Comparison of ENCODE assay signal across 28 mouse cellular contexts in the genomic region with DNA sequence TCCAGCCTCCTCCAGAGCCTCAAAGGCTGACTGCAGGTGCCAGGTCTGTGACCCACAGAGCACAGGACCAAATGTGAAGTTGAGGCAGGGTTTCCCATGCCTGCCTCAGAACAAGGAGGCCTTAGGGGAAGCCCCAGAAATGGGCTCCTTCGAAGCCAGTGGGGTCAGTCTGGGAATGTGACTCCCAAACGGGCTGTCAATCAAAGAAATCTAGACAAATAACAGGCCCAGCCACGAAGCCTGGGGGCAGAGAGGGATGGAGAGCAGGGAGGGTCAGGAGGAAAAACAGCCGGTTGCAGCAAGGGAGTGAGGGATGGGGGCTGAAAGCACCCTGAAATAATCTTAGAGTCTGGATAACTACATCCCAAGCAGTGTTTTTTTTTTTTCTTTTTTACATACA. TPM values are rescaled to one million over a fixed set of nuclear protein-coding genes. Genes with fewer than 3 reads are reported as not detected.
A peak's percentile ranks its signal among the peaks of the same experiment; 100 is the strongest.
DNase-seq lines count a peak whose midpoint lies in the region; ATAC-seq and TF ChIP-seq lines count a peak whose summit lies in the region.
"Had no signal": no experiment of that assay in that cellular context is flagged by ENCODE, and none has a peak within 500 bp of the region (broad histone marks: within the 10 kb centered on the region; RNA-seq: fewer than 3 reads in every experiment).

No protein-coding gene starts in this region.

- no peak for TF ChIP-seq EP300 in stomach, postnatal 0 days (optimal IDR thresholded peaks at IDR 0.05)

- no peak overlapping the region for H3K9ac ChIP-seq in hindbrain, embryonic 12.5 days
- no peak overlapping the region for H3K9ac ChIP-seq in stomach, embryonic 16.5 days (ENCODE audit: low read length)
- H3K9ac ChIP-seq in stomach, postnatal 0 days (ENCODE audit: low read length) = no peak overlapping the region
- H3K9ac ChIP-seq in embryonic facial prominence, embryonic 12.5 days = no peak overlapping the region
- H3K9ac ChIP-seq: embryonic facial prominence, embryonic 13.5 days; kidney, embryonic 15.5 days; liver, embryonic 15.5 days; neural tube, embryonic 15.5 days; stomach, embryonic 15.5 days had no signal

- 0 out of 2 replicates have a peak, but pooled peaks cover 16% of the 10 kb centered on the region for H3K27me3 ChIP-seq in hindbrain, embryonic 10.5 days (ENCODE audit: insufficient read depth, poor library complexity, severe bottlenecking)
- no peaks in the 10 kb centered on the region for H3K27me3 ChIP-seq in hindbrain, embryonic 12.5 days
- H3K27me3 ChIP-seq in stomach, embryonic 16.5 days (ENCODE audit: control insufficient read depth, insufficient read depth, low read length) = no peaks in the 10 kb centered on the region
- no peaks in the 10 kb centered on the region for H3K27me3 ChIP-seq in stomach, postnatal 0 days (ENCODE audit: control insufficient read depth, insufficient read depth, low read length)
- peaks cover 2% of the 10 kb centered on the region; the same call in 1 of the 2 replicates for H3K27me3 ChIP-seq in embryonic facial prominence, embryonic 12.5 days
- H3K27me3 ChIP-seq: liver, embryonic 15.5 days; stomach, embryonic 15.5 days had no signal

- no peak for TF ChIP-seq CTCF in stomach, postnatal 0 days (IDR thresholded peaks at IDR 0.05; ENCODE audit: low read depth)

- peak; percentile 64 for DNase-seq in hindbrain, embryonic 10.5 days (ENCODE audit: low spot score)
- no peak for DNase-seq in stomach, postnatal 0 days (ENCODE audit: low spot score)
- no peak for DNase-seq in right cerebral cortex, adult 18-20 months
- no peak for DNase-seq in adrenal gland, adult 2 months
- DNase-seq: adrenal gland, adult 8-10 months; cerebellum, adult 2 months; cerebellum, postnatal 25 days; gastrocnemius, postnatal 14 days; heart, adult 2 months; layer of hippocampus, adult 9-11 months; liver; thymus, adult 2 months; thymus, postnatal 4 days had no signal

- H3K36me3 ChIP-seq in hindbrain, embryonic 10.5 days = no peaks in the 10 kb centered on the region
- H3K36me3 ChIP-seq in hindbrain, embryonic 12.5 days = no peaks in the 10 kb centered on the region
- H3K36me3 ChIP-seq in stomach, embryonic 16.5 days (ENCODE audit: control insufficient read depth, insufficient read depth, low read length) = no peaks in the 10 kb centered on the region
- no peaks in the 10 kb centered on the region for H3K36me3 ChIP-seq in stomach, postnatal 0 days (ENCODE audit: control insufficient read depth, insufficient read depth, low read length)
- H3K36me3 ChIP-seq in embryonic facial prominence, embryonic 12.5 days = no peaks in the 10 kb centered on the region
- H3K36me3 ChIP-seq: embryonic facial prominence, embryonic 13.5 days; G1E; kidney, embryonic 15.5 days; liver, embryonic 15.5 days; neural tube, embryonic 15.5 days; stomach, embryonic 15.5 days had no signal

- peak overlapping the region; percentile 8 for H3K27ac ChIP-seq in hindbrain, embryonic 10.5 days
- H3K27ac ChIP-seq in hindbrain, embryonic 12.5 days = no peak overlapping the region
- H3K27ac ChIP-seq in stomach, embryonic 16.5 days (ENCODE audit: low read length) = no peak overlapping the region
- H3K27ac ChIP-seq in stomach, postnatal 0 days (replicated peaks) = no peak overlapping the region
- peak overlapping the region; percentile 43; the same call in 1 of the 2 replicates for H3K27ac ChIP-seq in embryonic facial prominence, embryonic 12.5 days
- H3K27ac ChIP-seq: embryonic facial prominence, embryonic 13.5 days; heart, adult 2 months; hindbrain, postnatal 0 days; kidney, embryonic 15.5 days; liver, embryonic 15.5 days; macrophage; neural tube, embryonic 15.5 days; stomach, embryonic 15.5 days had no signal

- H3K4me2 ChIP-seq in hindbrain, embryonic 12.5 days (replicated peaks) = no peak overlapping the region
- H3K4me2 ChIP-seq in stomach, embryonic 16.5 days (ENCODE audit: low read depth, low read length) = no peak overlapping the region
- no peak overlapping the region for H3K4me2 ChIP-seq in stomach, postnatal 0 days (replicated peaks; ENCODE audit: low read depth)
- no peak overlapping the region for H3K4me2 ChIP-seq in embryonic facial prominence, embryonic 12.5 days (replicated peaks)
- H3K4me2 ChIP-seq: embryonic facial prominence, embryonic 13.5 days; kidney, embryonic 15.5 days; liver, embryonic 15.5 days; midbrain, embryonic 11.5 days; neural tube, embryonic 15.5 days; stomach, embryonic 15.5 days had no signal

- no peaks in the 10 kb centered on the region for H3K9me3 ChIP-seq in hindbrain, embryonic 10.5 days
- H3K9me3 ChIP-seq in hindbrain, embryonic 12.5 days (replicated peaks) = no peaks in the 10 kb centered on the region
- H3K9me3 ChIP-seq in stomach, embryonic 16.5 days (replicated peaks; ENCODE audit: control insufficient read depth, low read length) = no peaks in the 10 kb centered on the region
- no peaks in the 10 kb centered on the region for H3K9me3 ChIP-seq in stomach, postnatal 0 days (ENCODE audit: control insufficient read depth, low read length)
- H3K9me3 ChIP-seq in embryonic facial prominence, embryonic 12.5 days = no peaks in the 10 kb centered on the region
- H3K9me3 ChIP-seq: embryonic facial prominence, embryonic 13.5 days; kidney, embryonic 15.5 days; liver, embryonic 15.5 days; neural tube, embryonic 15.5 days; stomach, embryonic 15.5 days had no signal

- WGBS in hindbrain, embryonic 10.5 days = 6% methylated on average over 4 of the region's 4 CpGs
- 12% methylated on average over 4 of the region's 4 CpGs for WGBS in hindbrain, embryonic 12.5 days
- 23% methylated on average over 4 of the region's 4 CpGs for WGBS in stomach, embryonic 16.5 days
- 37% methylated on average over 4 of the region's 4 CpGs for WGBS in stomach, postnatal 0 days
- WGBS in embryonic facial prominence, embryonic 12.5 days = 2% methylated on average over 4 of the region's 4 CpGs

- H3K4me1 ChIP-seq in hindbrain, embryonic 10.5 days (replicated peaks) = peaks cover 46% of the 10 kb centered on the region
- H3K4me1 ChIP-seq in hindbrain, embryonic 12.5 days = peaks cover 20% of the 10 kb centered on the region
- H3K4me1 ChIP-seq in stomach, embryonic 16.5 days (ENCODE audit: control insufficient read depth, insufficient read depth, low read length) = peaks cover 26% of the 10 kb centered on the region
- peaks cover 4% of the 10 kb centered on the region; the same call in 1 of the 2 replicates for H3K4me1 ChIP-seq in stomach, postnatal 0 days (replicated peaks; ENCODE audit: control insufficient read depth, insufficient read depth)
- peaks cover 34% of the 10 kb centered on the region for H3K4me1 ChIP-seq in embryonic facial prominence, embryonic 12.5 days
- H3K4me1 ChIP-seq: liver, embryonic 15.5 days had no signal

- H3K4me3 ChIP-seq in hindbrain, embryonic 10.5 days = no peak overlapping the region
- H3K4me3 ChIP-seq in hindbrain, embryonic 12.5 days = no peak overlapping the region
- H3K4me3 ChIP-seq in stomach, embryonic 16.5 days (replicated peaks; ENCODE audit: low read length) = no peak overlapping the region
- H3K4me3 ChIP-seq in stomach, postnatal 0 days (ENCODE audit: low read depth, low read length) = no peak overlapping the region
- H3K4me3 ChIP-seq in embryonic facial prominence, embryonic 12.5 days = no peak overlapping the region
- H3K4me3 ChIP-seq: embryonic facial prominence, embryonic 13.5 days; erythroblast, embryonic 14.5 days; heart, adult 2 months; kidney, embryonic 15.5 days; liver, embryonic 15.5 days; neural tube, embryonic 15.5 days; stomach, embryonic 15.5 days had no signal

- ATAC-seq in hindbrain, embryonic 12.5 days (ENCODE audit: low FRiP score) = no peak
- peak; percentile 26; the same call in 1 of the 2 replicates for ATAC-seq in stomach, embryonic 16.5 days (ENCODE audit: insufficient read depth, low FRiP score)
- no peak for ATAC-seq in stomach, postnatal 0 days (ENCODE audit: low FRiP score, low TSS enrichment)
- ATAC-seq in embryonic facial prominence, embryonic 12.5 days (ENCODE audit: insufficient number of reproducible peaks, insufficient read depth, low FRiP score, low TSS enrichment) = no peak
- ATAC-seq: hindbrain, postnatal 0 days; intestine, embryonic 16.5 days; lung, postnatal 0 days had no signal

RNA-seq across cellular contexts. Expression of a gene that starts 50.4 kb away (rescaled TPM):
- polyA plus RNA-seq in hindbrain, embryonic 10.5 days (2016; fragmentation: Nextera tagmentation; extraction: Ambion mirVana) = 9.1 and 11.4 TPM in 2 replicates
- polyA plus RNA-seq in hindbrain, embryonic 12.5 days (2016; fragmentation: Nextera tagmentation; extraction: Ambion mirVana) = 14.6 and 17.9 TPM in 2 replicates
- polyA plus RNA-seq in stomach, embryonic 16.5 days (2015; fragmentation: Nextera tagmentation; extraction: Ambion mirVana) = 16.2 and 16.4 TPM in 2 replicates
- polyA plus RNA-seq in stomach, postnatal 0 days (2015; fragmentation: Nextera tagmentation; extraction: Ambion mirVana) = 10.3 and 14.1 TPM in 2 replicates
- 27.3 and 32.6 TPM in 2 replicates for polyA plus RNA-seq in embryonic facial prominence, embryonic 12.5 days (2016; fragmentation: Nextera tagmentation; extraction: Ambion mirVana)
- 10 to 100 TPM; 48.7 to 77.8 TPM for total RNA-seq in adrenal gland, adult 2 months (2021)
- 437 and 633 TPM in 2 replicates for polyA plus RNA-seq in adrenal gland, adult 2 months (2012; rRNA removed)
- total RNA-seq: G1E had no signal
- polyA plus RNA-seq: G1E had no signal

Comparison
In these comparisons a context has a peak if more than half of its experiments do, and no peak if none do; other contexts are left out.
1. H3K27ac ChIP-seq: peak in hindbrain, embryonic 10.5 days (single experiment) and embryonic facial prominence, embryonic 12.5 days (single experiment); none in hindbrain, embryonic 12.5 days (single experiment), stomach, embryonic 16.5 days (single experiment) and stomach, postnatal 0 days (single experiment).
2. RNA of a gene that starts 50.4 kb away (polyA plus RNA-seq): 437 to 633 TPM in adrenal gland, adult 2 months; 27.3 to 32.6 TPM in embryonic facial prominence, embryonic 12.5 days, 14.6 to 17.9 TPM in hindbrain, embryonic 12.5 days, 16.2 to 16.4 TPM in stomach, embryonic 16.5 days, 10.3 to 14.1 TPM in stomach, postnatal 0 days and 9.1 to 11.4 TPM in hindbrain, embryonic 10.5 days; every median in the first group is over 10 times any median in the second.